ENCODE assay signal across 19 mouse cellular contexts in the genomic region with DNA sequence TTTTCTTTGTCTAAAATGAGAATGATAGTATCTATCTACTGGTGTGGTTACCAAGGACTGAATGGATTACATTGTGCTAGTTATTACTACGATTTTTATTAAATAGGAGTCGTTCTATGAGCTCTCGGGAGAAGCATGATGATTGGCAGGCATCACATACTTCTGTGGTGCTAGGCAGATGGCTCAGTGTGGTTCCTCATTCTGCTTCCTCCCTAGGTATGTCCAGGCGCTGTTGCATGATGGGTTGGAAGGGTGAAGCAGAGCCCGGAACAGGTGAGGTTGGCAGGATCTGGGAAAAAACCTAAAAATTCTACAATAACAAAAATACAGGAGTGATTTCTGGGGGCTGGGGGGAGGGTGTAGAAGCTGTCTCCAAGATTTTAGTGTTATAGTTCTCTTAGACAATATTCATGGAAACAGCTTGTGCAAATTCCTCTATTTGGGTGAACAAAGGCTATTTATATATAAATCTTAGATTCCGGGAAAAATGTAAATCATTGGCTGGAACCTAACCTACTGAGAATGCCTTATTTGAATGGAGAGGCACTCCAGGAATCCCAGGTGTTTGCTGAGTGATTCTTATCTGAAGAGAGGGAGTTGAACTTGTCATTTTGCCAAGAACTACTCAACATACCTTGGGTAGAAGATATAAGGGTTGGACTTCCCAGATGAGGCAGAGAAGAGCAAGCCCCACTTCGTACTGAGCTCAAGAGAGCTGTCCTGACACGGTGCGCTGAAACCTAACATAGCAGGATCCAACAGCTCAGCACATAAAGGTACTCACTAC.
"Had no signal": no experiment of that assay in that cellular context is flagged by ENCODE, and none has a peak within 500 bp of the region (broad histone marks: within the 10 kb centered on the region; RNA-seq: fewer than 3 reads in every experiment).

No protein-coding gene starts in this region.

- H3K36me3 ChIP-seq: limb, embryonic 10.5 days; limb, embryonic 13.5 days; liver, embryonic 12.5 days; liver, embryonic 15.5 days; midbrain, embryonic 12.5 days; midbrain, embryonic 15.5 days; neural tube, embryonic 12.5 days; neural tube, embryonic 15.5 days had no signal

- H3K4me3 ChIP-seq: layer of hippocampus, adult 2 months; limb, embryonic 10.5 days; limb, embryonic 13.5 days; liver, embryonic 12.5 days; liver, embryonic 15.5 days; midbrain, embryonic 12.5 days; midbrain, embryonic 15.5 days; neural tube, embryonic 12.5 days; neural tube, embryonic 15.5 days had no signal

- H3K27ac ChIP-seq: kidney, postnatal 0 days; layer of hippocampus, adult 2 months; limb, embryonic 10.5 days; limb, embryonic 13.5 days; liver, embryonic 12.5 days; liver, embryonic 15.5 days; midbrain, embryonic 12.5 days; midbrain, embryonic 15.5 days; neural tube, embryonic 12.5 days; neural tube, embryonic 15.5 days had no signal

- H3K4me1 ChIP-seq: limb, embryonic 10.5 days; liver, embryonic 12.5 days; liver, embryonic 15.5 days; midbrain, embryonic 12.5 days; midbrain, embryonic 15.5 days; neural tube, embryonic 12.5 days; neural tube, embryonic 15.5 days had no signal

- H3K9me3 ChIP-seq: limb, embryonic 10.5 days; limb, embryonic 13.5 days; liver, embryonic 12.5 days; liver, embryonic 15.5 days; midbrain, embryonic 12.5 days; midbrain, embryonic 15.5 days; neural tube, embryonic 12.5 days; neural tube, embryonic 15.5 days had no signal

- H3K27me3 ChIP-seq: limb, embryonic 13.5 days; liver, embryonic 12.5 days; liver, embryonic 15.5 days; midbrain, embryonic 12.5 days; midbrain, embryonic 15.5 days; neural tube, embryonic 12.5 days; neural tube, embryonic 15.5 days had no signal

- DNase-seq: kidney, adult 2 months; kidney, postnatal 25 days; layer of hippocampus, adult 9-11 months; liver; right cerebral cortex, adult 18-20 months; right cerebral cortex, postnatal 14 days; right cerebral cortex, postnatal 4 days; thymus, postnatal 36 days had no signal

- ATAC-seq: intestine, postnatal 0 days; liver, embryonic 12.5 days; midbrain, embryonic 15.5 days had no signal

- H3K4me2 ChIP-seq: limb, embryonic 13.5 days; liver, embryonic 12.5 days; liver, embryonic 15.5 days; midbrain, embryonic 12.5 days; midbrain, embryonic 15.5 days; neural tube, embryonic 12.5 days; neural tube, embryonic 15.5 days had no signal

- H3K9ac ChIP-seq: limb, embryonic 13.5 days; liver, embryonic 12.5 days; liver, embryonic 15.5 days; midbrain, embryonic 12.5 days; midbrain, embryonic 15.5 days; neural tube, embryonic 12.5 days; neural tube, embryonic 15.5 days had no signal
